Mouse (Mus musculus): ENCODE results near the gene Rad51. TPM values are rescaled to one million over a fixed set of nuclear protein-coding genes. Genes with fewer than 3 reads are reported as not detected.

Rad51 gene
- 33.4 and 39.6 TPM in 2 replicates for polyA plus RNA-seq (2014; fragmentation: Nextera tagmentation; extraction: Ambion mirVana)

GRCm38 (mm10) chr2:119112438-119113112, at the start of gene Rad51:
Rad51 (plus strand) TSS chr2:119112793.
- no peaks in the 10 kb centered on the region for H3K9me3 ChIP-seq (replicated peaks; ENCODE audit: control insufficient read depth, low read length)
- H3K27me3 ChIP-seq (ENCODE audit: control insufficient read depth, insufficient read depth, low read length) = no peaks in the 10 kb centered on the region
- H3K36me3 ChIP-seq (ENCODE audit: control insufficient read depth, insufficient read depth, low read length) = no peaks in the 10 kb centered on the region
- H3K4me1 ChIP-seq (ENCODE audit: control insufficient read depth, insufficient read depth, low read length) = peaks cover 5% of the 10 kb centered on the region
- peak; percentile 84 for ATAC-seq (replicated peaks; ENCODE audit: insufficient number of reproducible peaks, low FRiP score, low TSS enrichment)
- under 1% methylated on average over 51 of the region's 51 CpGs for WGBS (ENCODE audit: insufficient replicate concordance)
- H3K27ac ChIP-seq (ENCODE audit: low read depth, low read length) = peak within 1 kb of the TSS; percentile 80
- H3K9ac ChIP-seq (ENCODE audit: low read depth, low read length) = peak within 1 kb of the TSS; percentile 81
- peak within 1 kb of the TSS; percentile 80 for H3K4me2 ChIP-seq
- H3K4me3 ChIP-seq (ENCODE audit: low read depth, low read length) = peak within 1 kb of the TSS; percentile 70

GRCm38 (mm10) chr2:119072397-119072796, 40.2 kb upstream of the Rad51 start:
- H3K36me3 ChIP-seq (ENCODE audit: control insufficient read depth, insufficient read depth, low read length) = no peaks in the 10 kb centered on the region

DNA sequence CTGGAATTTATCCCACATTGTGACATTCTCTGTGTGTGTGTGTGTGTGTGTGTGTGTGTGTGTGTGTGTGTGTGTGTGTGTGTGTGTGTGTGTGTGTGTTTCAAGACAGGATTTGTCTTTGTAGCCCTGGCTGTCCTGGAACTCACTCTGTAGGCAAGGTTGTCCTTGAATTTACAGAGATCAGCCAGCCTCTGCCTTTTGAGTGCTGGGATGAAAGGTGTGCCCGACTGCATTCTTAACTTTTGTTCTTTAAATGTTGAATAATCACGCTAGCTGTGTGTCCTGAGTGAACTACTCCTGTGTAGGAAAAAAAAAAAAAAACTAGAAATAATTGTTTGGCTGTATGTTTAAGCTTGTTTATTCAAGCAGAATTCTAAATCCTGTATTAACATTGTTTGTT, 26.4 kb upstream of the Rad51 start:
- H3K4me2 ChIP-seq = no peak overlapping the region
- no peaks in the 10 kb centered on the region for H3K9me3 ChIP-seq (replicated peaks; ENCODE audit: control insufficient read depth, low read length)
- H3K4me3 ChIP-seq (ENCODE audit: low read depth, low read length) = no peak overlapping the region
- H3K4me1 ChIP-seq (ENCODE audit: control insufficient read depth, insufficient read depth, low read length) = no peaks in the 10 kb centered on the region
- 85% methylated on average over 2 of the region's 2 CpGs for WGBS (ENCODE audit: insufficient replicate concordance)
- H3K27ac ChIP-seq (ENCODE audit: low read depth, low read length) = no peak overlapping the region
- H3K9ac ChIP-seq (ENCODE audit: low read depth, low read length) = no peak overlapping the region
- no peaks in the 10 kb centered on the region for H3K27me3 ChIP-seq (ENCODE audit: control insufficient read depth, insufficient read depth, low read length)
- no peak for ATAC-seq (replicated peaks; ENCODE audit: insufficient number of reproducible peaks, low FRiP score, low TSS enrichment)
- peaks cover 4% of the 10 kb centered on the region for H3K36me3 ChIP-seq (ENCODE audit: control insufficient read depth, insufficient read depth, low read length)

More at GRCm38 (mm10) chr2:119072397-119072796, 40.2 kb upstream of the Rad51 start:
- no peak overlapping the region for H3K27ac ChIP-seq (ENCODE audit: low read depth, low read length)
- no peak for ATAC-seq (replicated peaks; ENCODE audit: insufficient number of reproducible peaks, low FRiP score, low TSS enrichment)
- no peak overlapping the region for H3K4me3 ChIP-seq (ENCODE audit: low read depth, low read length)
- H3K4me1 ChIP-seq (ENCODE audit: control insufficient read depth, insufficient read depth, low read length) = no peaks in the 10 kb centered on the region
- H3K9ac ChIP-seq (ENCODE audit: low read depth, low read length) = no peak overlapping the region
- no peaks in the 10 kb centered on the region for H3K9me3 ChIP-seq (replicated peaks; ENCODE audit: control insufficient read depth, low read length)
- no peak overlapping the region for H3K4me2 ChIP-seq
- WGBS (ENCODE audit: insufficient replicate concordance) = 89% methylated on average over 4 of the region's 4 CpGs
- no peaks in the 10 kb centered on the region for H3K27me3 ChIP-seq (ENCODE audit: control insufficient read depth, insufficient read depth, low read length)

DNA sequence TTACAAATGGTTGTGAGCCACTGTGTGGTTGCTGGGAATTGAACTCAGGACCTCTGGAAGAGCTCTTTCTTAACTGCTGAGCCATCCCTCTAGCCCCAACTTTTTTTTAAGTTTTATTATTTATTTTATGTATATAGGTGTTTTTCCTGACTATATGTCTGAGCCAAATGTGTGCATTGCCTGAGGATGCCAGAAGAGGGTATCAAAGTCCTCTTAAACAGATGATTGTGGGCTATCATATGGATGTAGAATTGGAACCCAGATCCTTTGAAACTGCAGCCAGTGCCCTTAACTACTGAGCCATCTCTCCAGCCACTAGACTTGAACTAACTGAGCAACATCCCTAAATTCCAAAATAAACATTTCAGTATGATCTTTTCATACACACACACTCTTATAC, 11.0 kb upstream of the Rad51 start:
- Histone ChIP-seq H3K4me1 (ENCODE audit: control insufficient read depth, insufficient read depth, low read length) (no peaks in the 10 kb centered on the region), H3K4me2 (no peak overlapping the region), H3K36me3 (ENCODE audit: control insufficient read depth, insufficient read depth, low read length) (peaks cover 16% of the 10 kb centered on the region), H3K9ac (ENCODE audit: low read depth, low read length) (no peak overlapping the region), H3K27ac (ENCODE audit: low read depth, low read length) (no peak overlapping the region), H3K27me3 (ENCODE audit: control insufficient read depth, insufficient read depth, low read length) (no peaks in the 10 kb centered on the region), H3K4me3 (ENCODE audit: low read depth, low read length) (no peak overlapping the region), H3K9me3 (replicated peaks; ENCODE audit: control insufficient read depth, low read length) (no peaks in the 10 kb centered on the region)
- no peak for ATAC-seq (replicated peaks; ENCODE audit: insufficient number of reproducible peaks, low FRiP score, low TSS enrichment)

- Histone ChIP-seq H3K27ac (ENCODE audit: low read depth, low read length) (no peak overlapping the region), H3K4me1 (ENCODE audit: control insufficient read depth, insufficient read depth, low read length) (no peaks in the 10 kb centered on the region), H3K36me3 (ENCODE audit: control insufficient read depth, insufficient read depth, low read length) (peaks cover 7% of the 10 kb centered on the region), H3K27me3 (ENCODE audit: control insufficient read depth, insufficient read depth, low read length) (no peaks in the 10 kb centered on the region), H3K9me3 (replicated peaks; ENCODE audit: control insufficient read depth, low read length) (no peaks in the 10 kb centered on the region), H3K4me2 (no peak overlapping the region), H3K9ac (ENCODE audit: low read depth, low read length) (no peak overlapping the region), H3K4me3 (ENCODE audit: low read depth, low read length) (no peak overlapping the region)
- 79% methylated on average over 5 of the region's 5 CpGs for WGBS (ENCODE audit: insufficient replicate concordance)
- no peak for ATAC-seq (replicated peaks; ENCODE audit: insufficient number of reproducible peaks, low FRiP score, low TSS enrichment)
These were observed 6.0 kb upstream of the Rad51 start for GRCm38 (mm10) chr2:119106583-119106982.

GRCm38 (mm10) chr2:119108554-119108953, 4.0 kb upstream of the Rad51 start:
- Histone ChIP-seq H3K27ac (ENCODE audit: low read depth, low read length) (no peak overlapping the region), H3K4me1 (ENCODE audit: control insufficient read depth, insufficient read depth, low read length) (peaks cover 4% of the 10 kb centered on the region), H3K4me2 (no peak overlapping the region), H3K36me3 (ENCODE audit: control insufficient read depth, insufficient read depth, low read length) (peaks cover 3% of the 10 kb centered on the region; the same call in 1 of the 2 replicates), H3K9me3 (replicated peaks; ENCODE audit: control insufficient read depth, low read length) (no peaks in the 10 kb centered on the region), H3K9ac (ENCODE audit: low read depth, low read length) (no peak overlapping the region), H3K4me3 (ENCODE audit: low read depth, low read length) (no peak overlapping the region), H3K27me3 (ENCODE audit: control insufficient read depth, insufficient read depth, low read length) (no peaks in the 10 kb centered on the region)
- no peak for ATAC-seq (replicated peaks; ENCODE audit: insufficient number of reproducible peaks, low FRiP score, low TSS enrichment)
- WGBS (ENCODE audit: insufficient replicate concordance) = 41% methylated on average over 4 of the region's 4 CpGs

DNA sequence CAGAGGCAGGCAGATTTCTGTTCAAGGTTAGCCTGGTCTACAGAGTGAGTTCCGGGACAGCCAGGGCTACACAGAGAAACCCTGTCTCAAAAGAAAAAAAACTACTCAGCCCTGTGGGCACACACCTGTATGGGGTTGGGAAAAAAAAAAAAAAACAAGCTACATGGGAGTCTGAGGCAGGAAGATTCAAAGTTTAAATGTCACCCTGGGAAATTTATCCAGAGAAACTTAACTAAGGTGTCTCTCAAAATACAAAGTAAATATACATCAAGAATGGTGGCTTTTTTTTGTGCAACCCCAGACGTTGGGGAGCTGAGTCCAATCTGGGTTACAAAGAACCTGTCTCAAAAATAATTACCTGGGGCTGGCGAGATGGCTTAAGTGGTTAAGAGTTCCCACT, 1.5 kb upstream of the Rad51 start:
- ATAC-seq (replicated peaks; ENCODE audit: insufficient number of reproducible peaks, low FRiP score, low TSS enrichment) = no peak
- Histone ChIP-seq H3K4me3 (ENCODE audit: low read depth, low read length) (no peak overlapping the region), H3K27me3 (ENCODE audit: control insufficient read depth, insufficient read depth, low read length) (no peaks in the 10 kb centered on the region), H3K9ac (ENCODE audit: low read depth, low read length) (no peak overlapping the region), H3K36me3 (ENCODE audit: control insufficient read depth, insufficient read depth, low read length) (no peaks in the 10 kb centered on the region), H3K9me3 (replicated peaks; ENCODE audit: control insufficient read depth, low read length) (no peaks in the 10 kb centered on the region), H3K27ac (ENCODE audit: low read depth, low read length) (no peak overlapping the region), H3K4me1 (ENCODE audit: control insufficient read depth, insufficient read depth, low read length) (peaks cover 5% of the 10 kb centered on the region), H3K4me2 (no peak overlapping the region)
- WGBS (ENCODE audit: insufficient replicate concordance) = 87% methylated on average over 3 of the region's 3 CpGs

- peak overlapping the region; percentile 80 for H3K4me2 ChIP-seq
- WGBS (ENCODE audit: insufficient replicate concordance) = 13% methylated on average over 20 of the region's 20 CpGs
- no peak for ATAC-seq (replicated peaks; ENCODE audit: insufficient number of reproducible peaks, low FRiP score, low TSS enrichment)
- H3K4me3 ChIP-seq (ENCODE audit: low read depth, low read length) = peak overlapping the region; percentile 70
- no peaks in the 10 kb centered on the region for H3K27me3 ChIP-seq (ENCODE audit: control insufficient read depth, insufficient read depth, low read length)
- H3K9me3 ChIP-seq (replicated peaks; ENCODE audit: control insufficient read depth, low read length) = no peaks in the 10 kb centered on the region
- H3K27ac ChIP-seq (ENCODE audit: low read depth, low read length) = peak overlapping the region; percentile 80; the same call in 1 of the 2 replicates
- H3K36me3 ChIP-seq (ENCODE audit: control insufficient read depth, insufficient read depth, low read length) = no peaks in the 10 kb centered on the region
- peaks cover 5% of the 10 kb centered on the region for H3K4me1 ChIP-seq (ENCODE audit: control insufficient read depth, insufficient read depth, low read length)
- H3K9ac ChIP-seq (ENCODE audit: low read depth, low read length) = peak overlapping the region; percentile 81
These were observed 730 bp downstream of the Rad51 start for GRCm38 (mm10) chr2:119113121-119113925.

Data from heart, embryonic 11.5 days (tissue).